Mouse (Mus musculus) bone marrow macrophage, adult 2 months (primary cell): Measurements from ENCODE around the gene Lurap1.

Source experiments
- CTCF ChIP-seq: IDR thresholded peaks from 2 replicates; pipeline ENCODE4 v1.5.1; 2012; ENCODE audit warnings: low read depth, mild to moderate bottlenecking, low read length, moderate library complexity
- POLR2A ChIP-seq: IDR thresholded peaks from 2 replicates; pipeline ENCODE4 v1.6.1; 2012; ENCODE audit warnings: mild to moderate bottlenecking, low read depth, low read length, borderline replicate concordance

DNA sequence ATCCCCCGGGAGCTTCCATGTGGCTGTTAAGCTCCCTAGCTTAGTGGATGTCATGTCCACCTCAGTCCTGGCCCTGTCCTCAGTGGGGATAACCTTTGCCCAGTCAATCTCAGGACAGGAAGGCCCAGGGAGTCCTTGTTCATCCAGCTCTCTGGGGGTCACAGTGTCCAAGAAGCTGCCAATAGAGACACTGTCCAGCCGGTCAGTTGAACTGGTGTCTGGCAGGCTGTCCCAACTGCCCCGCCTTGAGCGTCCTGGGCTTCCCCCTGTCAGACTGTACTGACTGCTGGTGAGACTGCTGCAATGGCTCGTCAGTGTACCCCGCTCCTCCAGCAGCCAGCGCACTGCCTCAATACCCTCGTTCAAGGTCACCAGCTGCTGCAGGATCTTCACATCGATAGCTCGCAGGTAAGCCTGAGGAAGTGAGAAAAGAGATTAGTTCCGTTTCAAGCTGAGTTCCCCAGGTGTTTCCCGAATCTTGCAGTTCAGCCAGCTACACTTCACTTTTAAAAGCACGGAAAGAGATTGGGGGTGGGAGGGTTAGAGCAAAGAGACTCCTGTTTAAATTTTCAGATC, 13.6 kb downstream of the Lurap1 start:
- no peak for TF ChIP-seq CTCF
- TF ChIP-seq POLR2A, result no peak
